Mouse (Mus musculus) lung, embryonic 16.5 days (tissue): Measurements from ENCODE around the gene Ncoa3. TPM values are rescaled to one million over a fixed set of nuclear protein-coding genes. Genes with fewer than 3 reads are reported as not detected.

Experiments
- ATAC-seq: fragments of 200-750 bp; cut with Nextera tagmentation; 2 replicates; pipeline ENCODE4 v1.8.0; 2017; ENCODE audit warnings: low read depth, mild to moderate bottlenecking, moderate library complexity
- H3K27ac ChIP-seq: fragments of 300-500 bp; sonication (generic); 2 replicates; pipeline ENCODE4 v1.5.1; 2014; ENCODE audit warnings: mild to moderate bottlenecking, control low read depth, low read length
- H3K27me3 ChIP-seq: fragments of 300-500 bp; sonication (generic); 2 replicates; pipeline ENCODE4 v1.6.1; 2014; ENCODE audit warnings: low read depth, low read length, mixed read lengths; ENCODE audit not compliant: control insufficient read depth, insufficient read depth
- H3K36me3 ChIP-seq: fragments of 300-500 bp; sonication (generic); 2 replicates; pipeline ENCODE4 v1.6.1; 2014; ENCODE audit warnings: low read length; ENCODE audit not compliant: control insufficient read depth, insufficient read depth
- H3K4me1 ChIP-seq: fragments of 300-500 bp; sonication (generic); replicated peaks from 2 replicates; pipeline ENCODE4 v1.6.1; 2014; ENCODE audit warnings: low read length, mixed read lengths; ENCODE audit not compliant: control insufficient read depth, insufficient read depth
- H3K4me2 ChIP-seq: fragments of 300-500 bp; sonication (generic); 2 replicates; pipeline ENCODE4 v1.6.1; 2014; ENCODE audit warnings: low read depth, low read length, control low read depth
- H3K4me3 ChIP-seq: fragments of 300-500 bp; sonication (generic); 2 replicates; pipeline ENCODE4 v1.5.1; 2014; ENCODE audit warnings: mild to moderate bottlenecking, low read length, control low read depth
- H3K9ac ChIP-seq: fragments of 300-500 bp; sonication (generic); 2 replicates; pipeline ENCODE4 v1.6.1; 2014; ENCODE audit warnings: low read length, control low read depth
- H3K9me3 ChIP-seq: fragments of 300-500 bp; sonication (generic); 2 replicates; pipeline ENCODE4 v1.6.1; 2016; ENCODE audit warnings: low read length; ENCODE audit not compliant: control insufficient read depth
- WGBS: fragments of 180-500 bp; shearing (Covaris S2); extraction: QIAGEN DNeasy Blood & Tissue Kit; methylation state at CpG from one replicate; pipeline ENCODE4 v1.1.7; 2014; 5-methylcytosine and 5-hydroxymethylcytosine counted together
- polyA plus RNA-seq: library from polyadenylated mRNA; unstranded; fragments of >200 nt; fragmentation: Nextera tagmentation; extraction: Ambion mirVana; gene quantifications from 2 replicates; pipeline ENCODE4 v1.2.1, GENCODE M21; 2015

The Ncoa3 gene
- polyA plus RNA-seq, 1 experiment from 2014 or later = 12.1 TPM

DNA sequence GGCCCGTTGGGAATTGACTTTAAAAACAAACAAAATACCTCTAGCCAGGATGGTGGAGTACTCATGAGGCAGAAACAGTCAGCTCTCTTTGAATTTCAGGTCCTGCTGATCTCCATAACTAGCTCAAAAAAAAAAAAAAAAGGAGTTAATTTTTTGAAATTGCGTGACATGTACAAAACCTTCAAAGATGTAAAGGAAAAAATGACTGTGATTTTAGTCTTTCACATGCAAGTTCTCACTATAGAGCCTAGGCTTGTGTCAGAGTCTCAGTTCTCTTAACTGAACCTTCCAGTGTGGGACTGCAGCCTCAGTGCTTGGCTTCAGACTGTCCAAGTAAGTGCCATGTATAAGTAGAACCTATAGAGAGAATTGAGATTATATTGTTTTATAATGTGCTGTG is 27.6 kb downstream of the Ncoa3 start:
- Histone ChIP-seq H3K4me3 (no peak overlapping the region), H3K27me3 (no peaks in the 10 kb centered on the region), H3K4me1 (peaks cover 28% of the 10 kb centered on the region), H3K9me3 (no peaks in the 10 kb centered on the region), H3K4me2 (no peak overlapping the region), H3K27ac (no peak overlapping the region), H3K36me3 (no peaks in the 10 kb centered on the region), H3K9ac (no peak overlapping the region)
- WGBS = 70% methylated on average over 2 of the region's 2 CpGs
- ATAC-seq = no peak

DNA sequence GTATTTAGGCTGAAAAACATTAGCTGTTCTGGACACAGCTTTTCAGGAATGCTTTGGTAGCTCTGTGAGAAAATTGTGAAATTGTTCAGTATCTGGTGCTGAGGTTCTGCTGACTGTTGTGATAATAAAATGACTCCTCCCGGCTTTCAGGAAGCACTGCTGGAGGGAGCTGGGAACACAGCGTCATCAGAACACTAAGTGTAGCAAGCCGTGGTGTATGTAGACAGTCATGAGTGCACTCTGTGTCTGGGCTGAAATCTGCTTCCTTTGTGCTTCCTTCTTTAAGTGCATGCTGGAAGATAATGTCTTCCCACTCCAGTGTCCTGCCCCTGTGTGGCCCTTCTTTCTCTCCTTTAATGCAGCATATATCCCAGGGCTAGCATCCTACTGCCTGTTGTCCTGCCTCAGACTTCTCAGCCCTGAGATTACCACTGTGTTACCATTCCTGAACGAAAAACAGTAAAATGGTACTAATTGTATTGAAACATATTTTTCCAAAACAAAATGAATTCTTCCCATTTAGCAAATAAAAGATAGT is 28.7 kb downstream of the Ncoa3 start:
- ATAC-seq = peak; percentile 76
- WGBS = 12% methylated on average over 4 of the region's 4 CpGs
- peak overlapping the region; percentile 70 for H3K27ac ChIP-seq
- no peaks in the 10 kb centered on the region for H3K9me3 ChIP-seq
- no peaks in the 10 kb centered on the region for H3K27me3 ChIP-seq
- H3K9ac ChIP-seq = no peak overlapping the region
- H3K36me3 ChIP-seq = no peaks in the 10 kb centered on the region
- H3K4me3 ChIP-seq = no peak overlapping the region
- H3K4me1 ChIP-seq = peaks cover 31% of the 10 kb centered on the region
- H3K4me2 ChIP-seq = no peak overlapping the region

DNA sequence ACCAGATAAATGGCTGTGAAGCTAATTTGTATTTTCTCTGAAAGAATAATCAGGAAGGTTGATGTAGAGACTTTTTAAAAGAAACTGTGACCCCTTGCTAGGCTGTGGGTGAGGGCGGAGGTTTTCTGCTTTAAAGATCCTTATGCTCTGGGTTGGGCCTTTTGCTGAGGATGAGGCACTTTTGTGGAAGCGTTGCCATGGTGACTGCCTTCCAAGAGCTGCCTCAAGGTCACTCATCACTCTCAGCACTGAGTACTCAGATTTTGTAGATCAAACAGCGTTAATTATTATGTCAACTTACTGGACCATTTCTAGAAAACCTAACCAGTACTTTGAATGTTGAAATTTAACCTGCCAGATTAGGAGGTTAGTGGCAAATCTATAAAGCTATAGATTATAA is 29.2 kb downstream of the Ncoa3 start:
- H3K27me3 ChIP-seq = no peaks in the 10 kb centered on the region
- peak overlapping the region; percentile 70; the same call in 1 of the 2 replicates for H3K27ac ChIP-seq
- H3K36me3 ChIP-seq = no peaks in the 10 kb centered on the region
- no peak overlapping the region for H3K4me2 ChIP-seq
- H3K9me3 ChIP-seq = no peaks in the 10 kb centered on the region
- WGBS = 18% methylated on average over 3 of the region's 3 CpGs
- H3K4me3 ChIP-seq = no peak overlapping the region
- peak; percentile 49; the same call in 1 of the 2 replicates for ATAC-seq
- no peak overlapping the region for H3K9ac ChIP-seq
- peaks cover 31% of the 10 kb centered on the region for H3K4me1 ChIP-seq

GRCm38 (mm10) chr2:166022327-166022726 is 29.9 kb downstream of the Ncoa3 start:
- no peak overlapping the region for H3K4me3 ChIP-seq
- no peaks in the 10 kb centered on the region for H3K36me3 ChIP-seq
- peak overlapping the region; percentile 27; the same call in 1 of the 2 replicates for H3K27ac ChIP-seq
- no peak for ATAC-seq
- H3K9ac ChIP-seq = no peak overlapping the region
- H3K4me1 ChIP-seq = peaks cover 31% of the 10 kb centered on the region
- H3K4me2 ChIP-seq = 0 out of 2 replicates have a peak overlapping the region, but pooled peaks have one; percentile 8
- WGBS = 33% methylated on average over 8 of the region's 8 CpGs
- H3K27me3 ChIP-seq = no peaks in the 10 kb centered on the region
- no peaks in the 10 kb centered on the region for H3K9me3 ChIP-seq

DNA sequence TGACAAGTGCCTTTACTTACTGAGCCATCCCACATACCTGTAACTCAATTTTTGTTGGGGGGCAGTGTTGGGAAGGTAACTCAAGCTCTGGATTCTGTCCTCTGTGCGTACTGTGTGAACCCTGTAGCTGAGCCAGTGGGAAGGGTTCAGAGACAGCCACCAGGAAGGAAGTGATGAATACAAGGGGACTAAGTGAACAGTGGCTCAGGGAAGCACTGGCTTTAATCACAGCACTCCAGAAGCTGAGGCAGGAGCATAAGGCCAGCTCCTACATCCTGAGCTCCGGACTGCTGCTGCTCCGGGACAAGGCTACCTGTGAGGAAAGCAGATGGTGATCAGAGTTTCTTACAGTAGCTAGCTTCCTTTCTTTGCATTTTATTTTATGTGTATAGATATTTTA is 31.6 kb downstream of the Ncoa3 start:
- H3K27ac ChIP-seq = no peak overlapping the region
- no peaks in the 10 kb centered on the region for H3K27me3 ChIP-seq
- WGBS = 76% methylated on average over 3 of the region's 3 CpGs

GRCm38 (mm10) chr2:166024621-166025020 is 32.2 kb downstream of the Ncoa3 start:
- no peaks in the 10 kb centered on the region for H3K27me3 ChIP-seq
- no peak overlapping the region for H3K4me3 ChIP-seq
- 75% methylated on average over 4 of the region's 4 CpGs for WGBS
- no peaks in the 10 kb centered on the region for H3K36me3 ChIP-seq
- no peak overlapping the region for H3K4me2 ChIP-seq
- no peaks in the 10 kb centered on the region for H3K9me3 ChIP-seq
- ATAC-seq = no peak
- H3K4me1 ChIP-seq = peaks cover 36% of the 10 kb centered on the region
- H3K27ac ChIP-seq = no peak overlapping the region
- H3K9ac ChIP-seq = no peak overlapping the region

More for the DNA sequence above, 31.6 kb downstream of the Ncoa3 start:
- H3K9ac ChIP-seq = no peak overlapping the region
- peaks cover 33% of the 10 kb centered on the region for H3K4me1 ChIP-seq
- no peak for ATAC-seq
- no peaks in the 10 kb centered on the region for H3K36me3 ChIP-seq
- H3K9me3 ChIP-seq = no peaks in the 10 kb centered on the region
- no peak overlapping the region for H3K4me3 ChIP-seq
- no peak overlapping the region for H3K4me2 ChIP-seq

GRCm38 (mm10) chr2:166025943-166026342 is 33.5 kb downstream of the Ncoa3 start:
- no peak overlapping the region for H3K4me3 ChIP-seq
- 63% methylated on average over 5 of the region's 5 CpGs for WGBS
- no peak overlapping the region for H3K27ac ChIP-seq
- H3K4me2 ChIP-seq = no peak overlapping the region
- H3K36me3 ChIP-seq = no peaks in the 10 kb centered on the region
- ATAC-seq = no peak
- no peaks in the 10 kb centered on the region for H3K9me3 ChIP-seq
- H3K4me1 ChIP-seq = peaks cover 40% of the 10 kb centered on the region
- H3K27me3 ChIP-seq = no peaks in the 10 kb centered on the region
- no peak overlapping the region for H3K9ac ChIP-seq

GRCm38 (mm10) chr2:166027834-166028233 is 35.4 kb downstream of the Ncoa3 start:
- no peak overlapping the region for H3K4me3 ChIP-seq
- no peak for ATAC-seq
- no peaks in the 10 kb centered on the region for H3K9me3 ChIP-seq
- no peaks in the 10 kb centered on the region for H3K36me3 ChIP-seq
- H3K4me2 ChIP-seq = no peak overlapping the region
- no peaks in the 10 kb centered on the region for H3K27me3 ChIP-seq
- H3K9ac ChIP-seq = no peak overlapping the region
- H3K4me1 ChIP-seq = peaks cover 33% of the 10 kb centered on the region
- no peak overlapping the region for H3K27ac ChIP-seq
- 86% methylated on average over 3 of the region's 3 CpGs for WGBS

DNA sequence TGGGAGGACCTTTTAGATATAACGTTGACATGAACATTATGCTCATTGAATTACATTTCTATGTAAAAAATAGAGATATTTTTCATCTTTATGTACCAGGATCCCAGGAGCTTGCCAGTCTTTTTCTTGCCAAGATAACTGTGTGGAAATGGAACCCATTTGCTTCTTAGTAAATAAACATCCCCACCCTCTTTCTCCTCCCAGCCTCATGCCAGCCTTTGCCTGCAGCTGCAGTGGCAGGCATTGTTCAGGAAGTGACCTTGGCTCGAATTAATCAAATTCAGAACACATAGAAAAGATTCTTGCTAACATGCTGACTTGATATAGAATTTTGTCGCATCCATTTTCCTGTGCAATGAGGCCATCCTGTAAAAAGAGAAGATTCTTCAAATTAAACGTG is 36.8 kb downstream of the Ncoa3 start:
- 34% methylated on average over 4 of the region's 4 CpGs for WGBS
- H3K36me3 ChIP-seq = no peaks in the 10 kb centered on the region
- no peak overlapping the region for H3K4me2 ChIP-seq
- H3K9me3 ChIP-seq = no peaks in the 10 kb centered on the region
- peaks cover 30% of the 10 kb centered on the region for H3K4me1 ChIP-seq
- no peak for ATAC-seq
- no peaks in the 10 kb centered on the region for H3K27me3 ChIP-seq
- H3K27ac ChIP-seq = peak overlapping the region; percentile 40; the same call in 1 of the 2 replicates
- no peak overlapping the region for H3K4me3 ChIP-seq
- H3K9ac ChIP-seq = no peak overlapping the region
